17 mouse cellular contexts compared by ENCODE assay signal in the genomic region with DNA sequence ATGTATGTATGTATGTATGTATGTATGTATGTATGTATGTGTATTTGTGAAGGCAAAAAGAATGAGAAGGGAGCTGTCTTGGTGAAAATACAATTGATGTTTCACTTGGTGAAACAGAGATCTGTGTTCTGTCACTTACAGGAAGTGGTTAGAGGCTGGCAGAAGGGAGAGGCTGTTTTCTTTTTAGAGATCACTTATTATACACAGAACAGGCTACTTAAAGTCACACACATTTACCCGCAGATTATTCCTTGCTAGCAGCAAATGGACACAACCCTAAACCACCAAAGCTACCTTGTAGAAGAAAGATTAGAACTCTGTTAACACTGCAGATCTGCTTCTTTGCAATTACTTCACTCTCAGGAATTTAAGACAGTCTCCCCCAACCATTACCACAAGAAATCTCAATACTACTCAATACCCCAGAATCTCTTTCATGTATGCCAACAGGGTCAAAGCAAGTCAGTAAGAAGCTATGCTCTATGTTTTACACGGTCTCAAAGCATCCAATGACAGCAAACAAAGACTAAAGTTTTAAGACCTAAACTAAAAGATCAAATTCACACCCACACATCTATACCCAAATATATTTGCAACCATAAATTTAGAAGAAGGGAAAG.
DNase-seq lines count a peak whose midpoint lies in the region; ATAC-seq and TF ChIP-seq lines count a peak whose summit lies in the region.
"Had no signal": no experiment of that assay in that cellular context is flagged by ENCODE, and none has a peak within 500 bp of the region (broad histone marks: within the 10 kb centered on the region; RNA-seq: fewer than 3 reads in every experiment).

No protein-coding gene starts in this region.

- H3K36me3 ChIP-seq in heart, embryonic 13.5 days, result no peaks in the 10 kb centered on the region
- H3K36me3 ChIP-seq in G1E (replicated peaks), result no peaks in the 10 kb centered on the region
- H3K36me3 ChIP-seq in megakaryocyte, embryonic 14.5 days (replicated peaks; ENCODE audit: low read length), result no peaks in the 10 kb centered on the region
- no peaks in the 10 kb centered on the region for H3K36me3 ChIP-seq in hindbrain, embryonic 14.5 days (replicated peaks; ENCODE audit: control insufficient read depth, insufficient read depth)
- H3K36me3 ChIP-seq: forebrain, embryonic 10.5 days; hindbrain, embryonic 15.5 days; liver, embryonic 13.5 days; neural tube, embryonic 13.5 days had no signal

- TF ChIP-seq CTCF in G1E (IDR thresholded peaks at IDR 0.05; ENCODE audit: low read depth, low read length), result no peak
- no peak for TF ChIP-seq CTCF in lung, adult 2 months (IDR thresholded peaks at IDR 0.05; ENCODE audit: insufficient read depth, low read length)

- ATAC-seq in heart, embryonic 13.5 days (ENCODE audit: extremely low read depth, insufficient number of reproducible peaks, low FRiP score, low TSS enrichment), result no peak
- ATAC-seq in G1E (ENCODE audit: extremely low read depth, insufficient number of reproducible peaks, low FRiP score, poor library complexity, severe bottlenecking), result 0 out of 2 replicates have a peak, but pooled peaks have one; percentile 38
- no peak for ATAC-seq in hindbrain, embryonic 14.5 days (ENCODE audit: low FRiP score)

- no peak overlapping the region for H3K4me3 ChIP-seq in heart, embryonic 13.5 days
- no peak overlapping the region for H3K4me3 ChIP-seq in G1E (ENCODE audit: low read depth, low read length)
- peak overlapping the region; percentile 70 for H3K4me3 ChIP-seq in megakaryocyte, embryonic 14.5 days (replicated peaks)
- no peak overlapping the region for H3K4me3 ChIP-seq in lung, adult 2 months (replicated peaks; ENCODE audit: extremely low read depth, low read depth, low read length)
- H3K4me3 ChIP-seq in hindbrain, embryonic 14.5 days (replicated peaks; ENCODE audit: low read length), result no peak overlapping the region
- H3K4me3 ChIP-seq: forebrain, embryonic 10.5 days; hindbrain, embryonic 15.5 days; left cerebral cortex, adult 2 months; liver, embryonic 13.5 days; neural tube, embryonic 13.5 days had no signal

- no peak overlapping the region for H3K9ac ChIP-seq in heart, embryonic 13.5 days
- no peak overlapping the region for H3K9ac ChIP-seq in hindbrain, embryonic 14.5 days
- H3K9ac ChIP-seq: hindbrain, embryonic 15.5 days; liver, embryonic 13.5 days; neural tube, embryonic 13.5 days had no signal

- no peaks in the 10 kb centered on the region for H3K27me3 ChIP-seq in heart, embryonic 13.5 days (replicated peaks)
- peaks cover 4% of the 10 kb centered on the region; the same call in 1 of the 2 replicates for H3K27me3 ChIP-seq in G1E (ENCODE audit: insufficient read depth, low read length)
- H3K27me3 ChIP-seq in megakaryocyte, embryonic 14.5 days (replicated peaks), result no peaks in the 10 kb centered on the region
- no peaks in the 10 kb centered on the region for H3K27me3 ChIP-seq in hindbrain, embryonic 14.5 days (ENCODE audit: control insufficient read depth, insufficient read depth, low read length)
- H3K27me3 ChIP-seq: hindbrain, embryonic 15.5 days; liver, embryonic 13.5 days; neural tube, embryonic 13.5 days had no signal

- no peak for DNase-seq in heart, adult 8-10 months (ENCODE audit: low spot score)
- DNase-seq in 3T3-L1 (ENCODE audit: low read depth, low spot score) (peak; percentile 37), G1E (ENCODE audit: low spot score) (no peak)
- no peak for DNase-seq in lung, adult 2 months
- DNase-seq in adrenal gland, adult 18-20 months (ENCODE audit: low spot score in 2 of 2), result no peak
- no peak for DNase-seq in hindbrain, embryonic 14.5 days (ENCODE audit: low spot score)
- DNase-seq: gastrocnemius, postnatal 10 days; liver, embryonic 13.5 days; right cerebral cortex, adult 18-20 months had no signal

- WGBS in heart, embryonic 13.5 days, result 29% methylated on average over 2 of the region's 2 CpGs
- 18% methylated on average over 2 of the region's 2 CpGs for WGBS in lung, adult 2 months
- WGBS in hindbrain, embryonic 14.5 days, result 89% methylated on average over 2 of the region's 2 CpGs

- H3K4me1 ChIP-seq in heart, embryonic 13.5 days, result peaks cover 47% of the 10 kb centered on the region
- H3K4me1 ChIP-seq in G1E (ENCODE audit: insufficient read depth, low read depth, low read length), result peaks cover 2% of the 10 kb centered on the region
- H3K4me1 ChIP-seq in megakaryocyte, embryonic 14.5 days, result peaks cover 57% of the 10 kb centered on the region
- H3K4me1 ChIP-seq in lung, adult 2 months (ENCODE audit: control insufficient read depth, insufficient read depth, low read length), result peaks cover 18% of the 10 kb centered on the region
- peaks cover 8% of the 10 kb centered on the region; the same call in 1 of the 2 replicates for H3K4me1 ChIP-seq in hindbrain, embryonic 14.5 days (replicated peaks; ENCODE audit: control insufficient read depth, insufficient read depth, low read length)

- no peak for TF ChIP-seq POLR2A in lung, adult 2 months (IDR thresholded peaks at IDR 0.05; ENCODE audit: borderline replicate concordance, extremely low read depth, low read depth, low read length)

- H3K9me3 ChIP-seq in heart, embryonic 13.5 days, result no peaks in the 10 kb centered on the region
- no peaks in the 10 kb centered on the region for H3K9me3 ChIP-seq in G1E (replicated peaks)
- H3K9me3 ChIP-seq in megakaryocyte, embryonic 14.5 days, result no peaks in the 10 kb centered on the region
- H3K9me3 ChIP-seq in hindbrain, embryonic 14.5 days (ENCODE audit: control insufficient read depth, low read length), result no peaks in the 10 kb centered on the region
- H3K9me3 ChIP-seq: forebrain, embryonic 10.5 days; hindbrain, embryonic 15.5 days; liver, embryonic 13.5 days; neural tube, embryonic 13.5 days had no signal

- no peak overlapping the region for H3K4me2 ChIP-seq in heart, embryonic 13.5 days
- H3K4me2 ChIP-seq in hindbrain, embryonic 14.5 days (replicated peaks), result no peak overlapping the region
- H3K4me2 ChIP-seq: hindbrain, embryonic 15.5 days; liver, embryonic 13.5 days; midbrain, embryonic 11.5 days; neural tube, embryonic 13.5 days had no signal

- peak overlapping the region; percentile 53 for H3K27ac ChIP-seq in heart, embryonic 13.5 days (replicated peaks)
- H3K27ac ChIP-seq in hindbrain, embryonic 14.5 days, result no peak overlapping the region
- H3K27ac ChIP-seq: forebrain, embryonic 10.5 days; hindbrain, embryonic 15.5 days; kidney, postnatal 0 days; left cerebral cortex, adult 2 months; liver, embryonic 13.5 days; neural tube, embryonic 13.5 days had no signal
